Mouse (Mus musculus) brain, embryonic 18.5 days (tissue): ENCODE results near the gene Zfp52.

Experiments used
- DNase-seq: peaks from one replicate; pipeline ENCODE4 v3.0.0-alpha.2; 2012; ENCODE audit warnings: low read depth, low spot score

Gene Zfp52

GRCm38 (mm10) chr17:21557831-21558230 is 22.5 kb downstream of the Zfp52 start:
- no peak for DNase-seq

GRCm38 (mm10) chr17:21566220-21566619 is 30.9 kb downstream of the Zfp52 start:
- DNase-seq = peak; percentile 67

GRCm38 (mm10) chr17:21566728-21567349 is 31.5 kb downstream of the Zfp52 start, which contains the start of gene Zfp948:
Gene Zfp948 (plus strand): TSS chr17:21567008.
- DNase-seq = peak; percentile 83

- DNase-seq = no peak
Observed at GRCm38 (mm10) chr17:21567696-21568095, 32.4 kb downstream of the Zfp52 start.

- DNase-seq = no peak
Observed at GRCm38 (mm10) chr17:21579080-21579479, 43.7 kb downstream of the Zfp52 start.

GRCm38 (mm10) chr17:21579493-21580175 is 44.3 kb downstream of the Zfp52 start:
- DNase-seq = no peak

- no peak for DNase-seq
Observed at GRCm38 (mm10) chr17:21585521-21585920, 50.2 kb downstream of the Zfp52 start.
